Mouse (Mus musculus) macrophage (primary cell): ENCODE results near the gene Gm37240. TPM values are rescaled to one million over a fixed set of nuclear protein-coding genes. Genes with fewer than 3 reads are reported as not detected.

Experiments used
- H3K27ac ChIP-seq: fragments of 350-480 bp; formaldehyde crosslinking; 2 replicates; pipeline ENCODE4 v1.9.0; 2021
- H3K36me3 ChIP-seq: fragments of 350-480 bp; formaldehyde crosslinking; 2 replicates; pipeline ENCODE4 v1.9.0; 2021; ENCODE audit errors: inconsistent target
- H3K4me3 ChIP-seq: fragments of 350-480 bp; formaldehyde crosslinking; 2 replicates; pipeline ENCODE4 v1.9.0; 2021; ENCODE audit errors: inconsistent target
- H3K79me2 ChIP-seq: fragments of 350-480 bp; formaldehyde crosslinking; 2 replicates; pipeline ENCODE4 v1.9.0; 2021; ENCODE audit errors: inconsistent target
- WGBS: methylation state at CpG from one replicate; pipeline ENCODE4 v1.1.7; 2026; ENCODE audit warnings: inconsistent platforms; ENCODE audit not compliant: missing documents; 5-methylcytosine and 5-hydroxymethylcytosine counted together
- polyA plus RNA-seq: library from polyadenylated mRNA; stranded (reverse); fragments of 250-400 nt; gene quantifications from 3 replicates; pipeline ENCODE4 v1.2.4, GENCODE M21; 2018; ENCODE audit warnings: inconsistent platforms

Gm37240 gene
- polyA plus RNA-seq, 1 experiment from 2014 or later, result not detected

- WGBS, result 87% methylated on average over 4 of the region's 4 CpGs
- Histone ChIP-seq H3K4me3 (no peak overlapping the region), H3K79me2 (no peaks in the 10 kb centered on the region), H3K36me3 (no peaks in the 10 kb centered on the region), H3K27ac (no peak overlapping the region)
Measured at GRCm38 (mm10) chr3:84787914-84788313, 1099.4 kb downstream of the Gm37240 start.

DNA sequence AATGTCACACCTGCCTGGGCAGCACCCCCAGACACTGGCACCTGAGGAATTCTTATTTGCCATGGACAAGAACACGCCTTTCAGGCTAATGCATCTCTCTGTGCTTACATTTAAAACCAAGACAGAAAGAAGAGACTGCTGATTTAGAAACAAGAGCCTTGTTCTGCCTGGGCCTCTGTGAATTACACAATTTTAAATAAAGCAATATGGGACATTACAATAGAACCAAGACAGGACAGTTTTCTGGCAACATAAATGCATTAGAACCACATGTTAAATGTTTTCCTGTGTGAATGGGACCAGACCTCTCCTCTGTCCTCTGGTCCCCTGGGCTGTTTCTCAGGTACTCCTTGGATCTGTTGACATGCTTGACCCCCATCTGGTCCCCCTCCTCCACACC lies 1111.2 kb downstream of the Gm37240 start:
- Histone ChIP-seq H3K36me3 (no peaks in the 10 kb centered on the region), H3K79me2 (no peaks in the 10 kb centered on the region), H3K4me3 (no peak overlapping the region), H3K27ac (no peak overlapping the region)
- WGBS, result 100% methylated on average over 1 of the region's 1 CpGs

DNA sequence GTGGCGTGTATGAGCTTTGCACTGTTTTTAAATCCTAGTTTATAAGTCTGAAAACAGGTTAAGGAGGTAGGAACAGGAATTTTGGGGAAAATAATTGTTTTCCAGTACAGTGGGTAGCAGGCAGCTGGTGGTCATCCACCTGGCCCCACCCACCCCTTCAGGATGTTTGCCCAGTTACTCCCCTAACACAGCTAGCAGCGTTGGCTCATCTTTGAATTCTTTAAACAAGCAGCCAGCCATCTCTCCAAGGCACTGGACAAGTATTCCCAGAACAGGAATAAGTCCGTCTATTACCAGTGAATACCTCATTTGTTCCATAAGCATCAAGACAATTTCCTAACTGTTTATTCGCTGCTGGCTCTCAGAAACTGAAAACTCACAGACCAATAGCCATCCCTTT lies 1111.7 kb downstream of the Gm37240 start:
- 98% methylated on average over 4 of the region's 4 CpGs for WGBS
- H3K4me3 ChIP-seq, result no peak overlapping the region
- no peak overlapping the region for H3K27ac ChIP-seq
- no peaks in the 10 kb centered on the region for H3K36me3 ChIP-seq
- H3K79me2 ChIP-seq, result no peaks in the 10 kb centered on the region

GRCm38 (mm10) chr3:84775067-84775423 lies 1112.3 kb downstream of the Gm37240 start:
- no peaks in the 10 kb centered on the region for H3K79me2 ChIP-seq
- 98% methylated on average over 6 of the region's 6 CpGs for WGBS
- no peak overlapping the region for H3K27ac ChIP-seq
- no peak overlapping the region for H3K4me3 ChIP-seq
- H3K36me3 ChIP-seq, result no peaks in the 10 kb centered on the region

GRCm38 (mm10) chr3:84774246-84775066 lies 1112.9 kb downstream of the Gm37240 start:
- no peak overlapping the region for H3K4me3 ChIP-seq
- H3K79me2 ChIP-seq, result no peaks in the 10 kb centered on the region
- 74% methylated on average over 8 of the region's 8 CpGs for WGBS
- no peaks in the 10 kb centered on the region for H3K36me3 ChIP-seq
- no peak overlapping the region for H3K27ac ChIP-seq

DNA sequence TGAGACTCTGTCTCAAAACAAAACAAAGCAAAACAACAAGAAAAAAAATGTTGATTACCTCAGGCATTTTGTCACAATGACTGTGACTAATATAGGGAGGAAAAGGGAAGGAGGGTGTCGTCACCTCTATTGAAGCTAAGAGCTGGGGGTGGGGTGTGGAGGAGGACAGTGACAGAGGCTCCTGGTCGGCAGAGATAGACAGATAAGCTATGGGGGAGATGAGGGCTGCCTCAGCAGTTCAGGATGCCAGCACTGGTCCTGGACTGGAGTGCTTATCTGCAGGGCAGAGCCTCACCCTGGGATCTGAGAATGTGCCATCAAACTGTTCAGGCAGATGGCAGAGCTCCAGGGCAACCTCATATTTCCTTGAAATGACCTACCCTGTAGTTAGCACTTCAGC lies 1115.3 kb downstream of the Gm37240 start:
- peak overlapping the region; percentile 69 for H3K27ac ChIP-seq
- no peak overlapping the region for H3K4me3 ChIP-seq
- H3K79me2 ChIP-seq, result no peaks in the 10 kb centered on the region
- WGBS, result 31% methylated on average over 2 of the region's 2 CpGs
- no peaks in the 10 kb centered on the region for H3K36me3 ChIP-seq

- no peak overlapping the region for H3K27ac ChIP-seq
- 96% methylated on average over 6 of the region's 6 CpGs for WGBS
- H3K4me3 ChIP-seq, result no peak overlapping the region
- H3K79me2 ChIP-seq, result no peaks in the 10 kb centered on the region
- no peaks in the 10 kb centered on the region for H3K36me3 ChIP-seq
Measured at GRCm38 (mm10) chr3:84770518-84770917, 1116.8 kb downstream of the Gm37240 start.

DNA sequence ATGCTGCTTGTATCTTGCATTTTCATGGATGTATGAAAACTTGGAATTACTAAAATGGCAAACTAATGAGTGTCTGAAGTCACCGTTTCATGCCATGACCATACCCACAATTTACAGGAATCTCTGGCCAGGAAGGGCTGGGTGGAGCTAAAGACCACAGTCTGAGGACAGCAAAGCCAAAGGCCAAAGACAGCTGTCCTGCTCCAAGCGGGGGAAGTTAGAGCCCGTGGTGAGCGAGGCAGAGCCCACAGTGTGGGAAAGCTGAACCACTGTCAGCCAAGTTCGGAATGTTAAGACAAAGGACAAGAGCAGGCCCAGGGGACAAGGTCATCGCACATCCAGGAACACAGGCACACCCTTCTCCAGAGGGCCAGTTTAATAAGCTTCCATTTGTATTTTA lies 1117.9 kb downstream of the Gm37240 start:
- Histone ChIP-seq H3K27ac (0 out of 2 replicates have a peak overlapping the region, but pooled peaks have one; percentile 17), H3K79me2 (no peaks in the 10 kb centered on the region), H3K4me3 (no peak overlapping the region), H3K36me3 (no peaks in the 10 kb centered on the region)
- WGBS, result 37% methylated on average over 6 of the region's 6 CpGs

- no peak overlapping the region for H3K4me3 ChIP-seq
- 86% methylated on average over 4 of the region's 4 CpGs for WGBS
- H3K79me2 ChIP-seq, result no peaks in the 10 kb centered on the region
- H3K36me3 ChIP-seq, result no peaks in the 10 kb centered on the region
- H3K27ac ChIP-seq, result no peak overlapping the region
Measured at GRCm38 (mm10) chr3:84768940-84769339, 1118.4 kb downstream of the Gm37240 start.

- Histone ChIP-seq H3K36me3 (no peaks in the 10 kb centered on the region), H3K27ac (no peak overlapping the region), H3K79me2 (no peaks in the 10 kb centered on the region), H3K4me3 (no peak overlapping the region)
- WGBS, result 88% methylated on average over 2 of the region's 2 CpGs
Measured at GRCm38 (mm10) chr3:84753816-84754215, 1133.5 kb downstream of the Gm37240 start.

GRCm38 (mm10) chr3:84749222-84749621 lies 1138.1 kb downstream of the Gm37240 start:
- Histone ChIP-seq H3K27ac (peak overlapping the region; percentile 80), H3K4me3 (no peak overlapping the region), H3K36me3 (no peaks in the 10 kb centered on the region), H3K79me2 (no peaks in the 10 kb centered on the region)
- WGBS, result 6% methylated on average over 5 of the region's 5 CpGs

DNA sequence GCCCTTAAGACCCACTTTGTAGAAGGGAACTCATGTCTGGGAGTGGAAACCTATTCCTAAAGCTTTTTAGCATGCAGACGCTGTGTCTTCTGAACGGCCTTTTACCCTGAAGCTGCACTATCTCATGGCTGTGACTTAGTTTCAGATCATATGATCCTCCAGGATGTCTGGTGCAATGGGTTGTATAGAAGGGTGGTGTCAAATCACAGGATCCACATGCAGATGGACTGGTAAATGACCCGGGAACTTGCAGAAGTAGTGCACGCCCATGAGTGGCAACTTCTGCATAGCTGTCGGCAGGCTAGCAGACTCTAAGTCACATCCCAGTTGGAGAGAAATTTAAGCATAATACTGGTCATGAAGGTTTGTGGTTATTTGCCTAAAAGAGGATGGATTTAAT lies 1139.2 kb downstream of the Gm37240 start:
- H3K27ac ChIP-seq, result peak overlapping the region; percentile 80

DNA sequence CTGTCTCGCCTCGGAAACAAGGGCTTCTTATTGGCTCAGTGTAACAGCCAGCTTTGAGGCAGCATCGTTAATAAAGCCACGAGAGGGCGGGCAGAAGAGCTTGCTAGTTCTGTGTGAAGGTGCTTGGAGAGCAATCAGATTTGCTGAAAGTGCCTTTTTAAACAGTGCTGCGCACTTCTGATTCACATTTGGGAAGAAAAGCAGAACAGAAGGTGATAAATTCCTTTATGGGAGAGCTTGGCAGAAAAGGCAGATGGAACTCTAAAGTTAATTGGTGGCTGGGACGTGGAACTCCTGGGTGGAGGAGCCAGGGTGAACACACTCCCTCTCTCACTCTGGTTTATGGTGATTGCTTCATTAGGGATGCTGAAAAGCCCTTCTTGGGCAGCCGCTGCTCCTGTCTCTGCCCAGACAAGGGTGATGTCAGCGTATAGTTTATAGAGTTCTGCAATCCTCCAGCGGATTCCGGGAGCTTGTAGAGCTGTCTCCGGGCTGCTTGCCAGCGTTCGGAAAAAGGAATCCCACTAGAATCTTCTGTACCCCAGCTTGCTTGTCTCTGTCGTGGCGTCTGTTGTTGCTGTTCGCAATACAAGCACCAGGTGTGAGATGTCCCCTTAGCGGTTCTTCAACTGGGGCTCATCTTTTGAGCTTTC lies 1141.7 kb downstream of the Gm37240 start:
- H3K36me3 ChIP-seq, result no peaks in the 10 kb centered on the region
- 83% methylated on average over 18 of the region's 18 CpGs for WGBS
- H3K27ac ChIP-seq, result no peak overlapping the region
- no peak overlapping the region for H3K4me3 ChIP-seq
- H3K79me2 ChIP-seq, result no peaks in the 10 kb centered on the region

More for the DNA sequence above, 1139.2 kb downstream of the Gm37240 start:
- no peak overlapping the region for H3K4me3 ChIP-seq
- H3K36me3 ChIP-seq, result no peaks in the 10 kb centered on the region
- 53% methylated on average over 5 of the region's 5 CpGs for WGBS
- H3K79me2 ChIP-seq, result no peaks in the 10 kb centered on the region

DNA sequence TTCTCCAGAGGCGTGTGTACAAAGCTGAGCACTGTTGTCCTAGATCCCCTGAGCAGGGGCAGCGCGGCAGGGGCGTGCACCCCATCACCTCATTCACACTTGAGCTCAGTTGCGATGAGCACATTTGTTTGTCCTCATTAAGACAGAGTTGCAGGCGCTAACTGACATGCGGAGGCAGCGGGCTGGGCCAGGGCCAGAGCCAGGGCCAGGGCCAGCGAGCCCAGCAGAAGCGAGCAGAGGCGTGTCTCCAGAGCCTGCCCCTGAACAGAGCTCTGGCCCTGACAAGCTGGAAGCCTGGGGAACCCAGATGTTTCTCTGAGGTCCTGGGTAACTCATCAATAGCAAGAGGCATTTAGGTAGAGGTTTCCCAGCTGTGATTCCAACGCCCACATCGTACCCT lies 1142.6 kb downstream of the Gm37240 start:
- H3K36me3 ChIP-seq, result no peaks in the 10 kb centered on the region
- H3K4me3 ChIP-seq, result no peak overlapping the region
- no peak overlapping the region for H3K27ac ChIP-seq
- H3K79me2 ChIP-seq, result no peaks in the 10 kb centered on the region
- 97% methylated on average over 13 of the region's 13 CpGs for WGBS

- WGBS, result 88% methylated on average over 10 of the region's 10 CpGs
- Histone ChIP-seq H3K4me3 (no peak overlapping the region), H3K79me2 (no peaks in the 10 kb centered on the region), H3K27ac (no peak overlapping the region), H3K36me3 (no peaks in the 10 kb centered on the region)
Measured at GRCm38 (mm10) chr3:84740050-84740596, 1147.2 kb downstream of the Gm37240 start.
